Mouse (Mus musculus) liver, postnatal 0 days (tissue): ENCODE results near the gene Znrf1.

Experiments
- CTCF ChIP-seq: sonication (generic); IDR thresholded peaks from 2 replicates; pipeline ENCODE4 v1.5.1; 2016; ENCODE audit warnings: antibody characterized with exemption, low read depth
- EP300 ChIP-seq: IDR thresholded peaks from 2 replicates; pipeline ENCODE4 v1.6.1; 2016; ENCODE audit warnings: antibody characterized with exemption, low read depth, mild to moderate bottlenecking

GRCm38 (mm10) chr8:111597310-111597709, 61.4 kb downstream of the Znrf1 start:
- TF ChIP-seq CTCF (no peak), EP300 (no peak)
